Mouse (Mus musculus) lung, embryonic 16.5 days (tissue): ENCODE data around the gene Fam110c. TPM values are rescaled to one million over a fixed set of nuclear protein-coding genes. Genes with fewer than 3 reads are reported as not detected.
"Not testable (repeated sequence)": the region's sequence is repeated elsewhere in the genome, so short reads cannot be mapped to it uniquely, and the experiment has no call there.

Experiments used
- ATAC-seq: fragments of 200-750 bp; cut with Nextera tagmentation; 2 replicates; pipeline ENCODE4 v1.8.0; 2017; ENCODE audit warnings: low read depth, mild to moderate bottlenecking, moderate library complexity
- H3K27ac ChIP-seq: fragments of 300-500 bp; sonication (generic); 2 replicates; pipeline ENCODE4 v1.5.1; 2014; ENCODE audit warnings: mild to moderate bottlenecking, control low read depth, low read length
- H3K27me3 ChIP-seq: fragments of 300-500 bp; sonication (generic); 2 replicates; pipeline ENCODE4 v1.6.1; 2014; ENCODE audit warnings: low read depth, low read length, mixed read lengths; ENCODE audit not compliant: control insufficient read depth, insufficient read depth
- H3K36me3 ChIP-seq: fragments of 300-500 bp; sonication (generic); 2 replicates; pipeline ENCODE4 v1.6.1; 2014; ENCODE audit warnings: low read length; ENCODE audit not compliant: control insufficient read depth, insufficient read depth
- H3K4me1 ChIP-seq: fragments of 300-500 bp; sonication (generic); replicated peaks from 2 replicates; pipeline ENCODE4 v1.6.1; 2014; ENCODE audit warnings: low read length, mixed read lengths; ENCODE audit not compliant: control insufficient read depth, insufficient read depth
- H3K4me2 ChIP-seq: fragments of 300-500 bp; sonication (generic); 2 replicates; pipeline ENCODE4 v1.6.1; 2014; ENCODE audit warnings: low read depth, low read length, control low read depth
- H3K4me3 ChIP-seq: fragments of 300-500 bp; sonication (generic); 2 replicates; pipeline ENCODE4 v1.5.1; 2014; ENCODE audit warnings: mild to moderate bottlenecking, low read length, control low read depth
- H3K9ac ChIP-seq: fragments of 300-500 bp; sonication (generic); 2 replicates; pipeline ENCODE4 v1.6.1; 2014; ENCODE audit warnings: low read length, control low read depth
- H3K9me3 ChIP-seq: fragments of 300-500 bp; sonication (generic); 2 replicates; pipeline ENCODE4 v1.6.1; 2016; ENCODE audit warnings: low read length; ENCODE audit not compliant: control insufficient read depth
- WGBS: fragments of 180-500 bp; shearing (Covaris S2); extraction: QIAGEN DNeasy Blood & Tissue Kit; methylation state at CpG from one replicate; pipeline ENCODE4 v1.1.7; 2014; 5-methylcytosine and 5-hydroxymethylcytosine counted together
- polyA plus RNA-seq: library from polyadenylated mRNA; unstranded; fragments of >200 nt; fragmentation: Nextera tagmentation; extraction: Ambion mirVana; gene quantifications from 2 replicates; pipeline ENCODE4 v1.2.1, GENCODE M21; 2015

The Fam110c gene
- polyA plus RNA-seq = 2.4 and 3.4 TPM in 2 replicates

DNA sequence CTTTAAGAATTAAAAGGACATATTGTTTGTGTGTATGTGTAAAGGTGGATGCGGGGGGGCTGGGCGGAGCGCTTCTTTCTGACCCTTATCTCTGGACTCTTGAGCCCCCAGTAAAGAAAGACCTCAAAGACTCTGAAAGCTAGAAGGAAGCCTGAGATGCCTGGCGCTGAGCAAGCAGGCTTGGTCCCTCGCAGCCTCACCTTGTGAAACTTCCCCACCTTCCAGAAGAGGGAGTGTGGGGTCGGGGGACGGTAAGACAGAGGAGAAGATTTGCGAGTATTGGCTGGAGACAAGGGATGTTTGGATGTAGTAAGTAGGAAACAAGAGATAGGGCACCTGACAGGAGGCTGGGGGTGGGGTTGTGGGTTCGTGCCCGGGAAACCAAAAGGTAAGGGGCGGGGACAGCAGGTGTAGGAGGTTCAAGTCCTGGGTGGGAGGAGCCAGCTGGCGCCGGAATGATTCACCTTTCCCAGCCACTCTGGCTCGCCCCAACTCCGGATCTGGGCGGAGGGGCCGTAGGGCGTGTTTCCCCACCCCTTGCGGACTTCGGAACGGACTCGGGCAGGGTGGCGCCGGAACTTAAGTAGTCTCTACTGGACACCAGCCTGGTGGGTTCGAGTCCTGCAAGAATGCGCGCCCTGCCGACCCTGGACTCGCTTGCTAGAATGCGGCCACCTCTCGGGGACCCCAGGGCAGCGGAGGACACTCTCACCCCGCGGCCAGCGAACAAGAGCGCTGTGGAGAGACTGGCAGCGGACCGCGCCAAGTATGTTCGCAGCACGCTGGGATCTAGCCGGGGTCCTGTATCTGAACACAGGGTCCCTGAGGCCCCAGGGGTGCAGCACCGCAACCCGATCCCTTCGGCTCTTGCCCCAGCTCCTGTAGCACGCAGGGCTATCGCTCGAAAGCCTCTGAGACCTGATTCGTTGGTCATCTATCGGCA is at the start of gene Fam110c:
TSS of gene Fam110c (plus strand) at position 450 of the 943 bp plus-strand sequence.
- Histone ChIP-seq H3K27me3 (peaks cover 26% of the 10 kb centered on the region), H3K27ac (no peak within 1 kb of the TSS), H3K4me3 (peak within 1 kb of the TSS; percentile 69), H3K4me2 (peak within 1 kb of the TSS; percentile 96), H3K4me1 (no peaks in the 10 kb centered on the region; the same call in 1 of the 2 replicates), H3K36me3 (no peaks in the 10 kb centered on the region), H3K9me3 (no peaks in the 10 kb centered on the region), H3K9ac (peak within 1 kb of the TSS; percentile 64)
- 1% methylated on average over 50 of the region's 50 CpGs for WGBS
- peak; percentile 89 for ATAC-seq

DNA sequence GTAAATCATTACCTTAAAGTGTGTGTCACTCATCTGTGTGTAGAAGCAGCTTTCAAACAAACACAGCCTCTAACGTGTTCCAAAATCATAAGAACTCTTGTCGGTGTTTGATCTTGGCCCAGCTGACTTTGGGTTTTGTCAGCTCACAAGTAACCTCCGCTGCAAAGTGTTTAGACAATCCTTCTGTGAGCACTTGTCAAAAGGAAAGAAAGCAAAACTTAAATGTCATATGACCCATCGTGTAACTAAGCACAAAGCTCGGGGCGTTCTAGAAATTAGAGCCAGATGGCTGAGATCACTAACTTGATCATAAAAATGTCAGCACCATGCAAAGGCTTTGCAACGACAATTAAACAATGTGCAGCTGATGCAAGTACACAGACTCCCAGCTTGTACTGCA is 47.2 kb upstream of the Fam110c start:
- H3K9ac ChIP-seq = no peak overlapping the region
- H3K4me3 ChIP-seq = no peak overlapping the region
- H3K36me3 ChIP-seq = no peaks in the 10 kb centered on the region
- no peak overlapping the region for H3K4me2 ChIP-seq
- H3K4me1 ChIP-seq = peaks cover 5% of the 10 kb centered on the region; the same call in 1 of the 2 replicates
- peaks cover 3% of the 10 kb centered on the region; the same call in 1 of the 2 replicates for H3K9me3 ChIP-seq
- no peaks in the 10 kb centered on the region for H3K27me3 ChIP-seq
- WGBS = 6% methylated on average over 7 of the region's 7 CpGs
- H3K27ac ChIP-seq = no peak overlapping the region
- ATAC-seq = peak; percentile 95

DNA sequence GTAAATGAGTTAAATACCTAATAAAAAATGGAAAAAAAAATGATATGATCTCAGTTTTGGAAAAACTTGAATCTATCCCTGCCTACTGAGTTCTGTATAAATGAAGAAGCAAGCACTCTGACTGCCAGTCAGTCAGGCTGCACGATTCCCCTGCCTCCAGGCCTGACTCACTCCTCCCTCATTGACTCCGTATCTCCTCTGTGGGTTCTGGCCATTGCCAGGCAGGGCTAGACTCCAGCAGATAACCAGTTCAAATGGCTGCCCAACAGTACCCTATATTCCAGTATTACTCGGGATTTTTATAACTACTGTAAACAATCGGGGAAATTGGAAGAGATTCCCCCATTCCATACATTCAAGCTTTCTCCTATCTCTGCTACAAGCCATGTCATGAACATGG is 21.6 kb upstream of the Fam110c start:
- 83% methylated on average over 4 of the region's 4 CpGs for WGBS
- Histone ChIP-seq H3K9ac (no peak overlapping the region), H3K4me3 (no peak overlapping the region), H3K9me3 (no peaks in the 10 kb centered on the region), H3K4me1 (no peaks in the 10 kb centered on the region), H3K4me2 (no peak overlapping the region), H3K27ac (no peak overlapping the region), H3K27me3 (no peaks in the 10 kb centered on the region), H3K36me3 (no peaks in the 10 kb centered on the region)
- no peak for ATAC-seq

DNA sequence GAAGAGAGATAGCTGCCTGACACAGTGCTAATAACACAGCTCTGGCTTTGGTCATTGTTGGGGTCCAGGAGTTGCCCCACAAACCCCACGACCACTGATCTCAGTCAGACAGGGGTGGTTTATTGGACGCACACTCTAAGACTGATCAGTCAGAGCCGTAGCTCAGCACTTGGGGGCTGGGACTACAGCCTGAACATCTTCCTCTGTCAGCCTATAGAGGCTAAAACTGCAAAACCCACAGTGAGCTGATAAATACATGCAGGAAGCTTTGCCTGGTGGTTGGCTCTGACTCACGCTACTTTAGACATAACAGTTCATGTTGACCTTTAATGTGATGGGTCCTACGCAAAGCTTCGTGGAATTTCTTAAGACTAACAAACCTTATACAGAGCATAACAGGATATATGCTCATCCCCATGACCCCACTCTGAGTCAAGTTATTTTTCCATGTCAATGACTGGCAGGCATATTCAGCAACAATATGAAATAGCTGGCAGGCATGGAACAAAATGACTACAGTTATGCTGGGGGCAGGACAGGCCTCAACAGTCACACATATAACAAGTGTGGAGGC is 17.3 kb upstream of the Fam110c start:
- no peaks in the 10 kb centered on the region for H3K4me1 ChIP-seq
- no peak overlapping the region for H3K4me2 ChIP-seq
- no peak overlapping the region for H3K4me3 ChIP-seq
- H3K27ac ChIP-seq = no peak overlapping the region
- H3K27me3 ChIP-seq = no peaks in the 10 kb centered on the region
- no peaks in the 10 kb centered on the region for H3K9me3 ChIP-seq
- no peaks in the 10 kb centered on the region for H3K36me3 ChIP-seq
- ATAC-seq = no peak
- 43% methylated on average over 6 of the region's 6 CpGs for WGBS
- no peak overlapping the region for H3K9ac ChIP-seq

DNA sequence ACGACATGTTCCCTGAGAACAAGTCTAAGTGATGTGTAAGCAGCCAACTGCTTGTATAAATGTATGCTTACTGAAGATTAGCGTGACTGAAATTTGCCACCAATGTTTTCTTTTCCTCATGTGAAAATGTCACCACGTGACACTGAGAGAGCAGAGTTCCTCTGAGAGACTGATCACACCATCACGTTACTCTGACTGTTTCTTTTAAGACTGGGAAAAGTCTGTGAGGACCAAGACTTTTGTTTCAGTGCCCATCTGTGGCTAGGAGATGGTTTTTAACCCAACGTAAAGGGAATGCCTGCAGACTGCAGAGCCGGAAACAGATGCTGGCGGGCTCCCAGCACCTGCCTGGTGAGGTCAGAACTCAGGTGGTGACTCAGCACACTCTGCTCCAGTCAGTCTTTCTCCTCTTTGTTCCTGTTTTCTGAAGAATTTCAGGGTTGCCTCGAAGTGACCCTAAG is 14.2 kb upstream of the Fam110c start:
- no peaks in the 10 kb centered on the region for H3K4me1 ChIP-seq
- H3K4me3 ChIP-seq = no peak overlapping the region
- H3K27me3 ChIP-seq = no peaks in the 10 kb centered on the region
- H3K9me3 ChIP-seq = no peaks in the 10 kb centered on the region
- H3K9ac ChIP-seq = no peak overlapping the region
- no peaks in the 10 kb centered on the region for H3K36me3 ChIP-seq
- no peak overlapping the region for H3K4me2 ChIP-seq
- ATAC-seq = peak; percentile 34; the same call in 1 of the 2 replicates
- 27% methylated on average over 8 of the region's 8 CpGs for WGBS
- no peak overlapping the region for H3K27ac ChIP-seq

DNA sequence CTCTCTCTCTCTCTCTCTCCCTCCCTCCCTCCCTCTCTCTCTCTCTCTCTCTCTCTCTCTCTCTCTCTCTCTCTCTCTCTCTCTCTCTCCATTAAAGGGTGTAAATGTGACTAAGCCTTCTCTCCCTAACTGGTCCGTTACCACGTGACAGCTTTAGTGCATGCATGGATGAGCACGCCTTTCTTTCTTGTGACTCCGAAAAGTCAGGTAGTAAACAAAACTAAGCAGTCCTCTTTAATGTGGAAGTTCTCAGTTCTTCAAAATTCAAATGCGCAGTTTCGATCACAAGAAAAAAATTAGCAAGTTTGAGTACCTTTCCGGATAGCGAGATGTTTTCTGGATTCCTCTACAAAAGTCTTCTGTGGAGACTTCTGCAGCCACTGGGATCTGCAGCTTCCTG is 13.4 kb upstream of the Fam110c start:
- H3K36me3 ChIP-seq = no peaks in the 10 kb centered on the region
- H3K9ac ChIP-seq = no peak overlapping the region
- H3K27ac ChIP-seq = no peak overlapping the region
- H3K4me2 ChIP-seq = no peak overlapping the region
- no peaks in the 10 kb centered on the region for H3K4me1 ChIP-seq
- ATAC-seq = no peak
- H3K9me3 ChIP-seq = no peaks in the 10 kb centered on the region
- no peaks in the 10 kb centered on the region for H3K27me3 ChIP-seq
- 64% methylated on average over 8 of the region's 8 CpGs for WGBS
- no peak overlapping the region for H3K4me3 ChIP-seq

DNA sequence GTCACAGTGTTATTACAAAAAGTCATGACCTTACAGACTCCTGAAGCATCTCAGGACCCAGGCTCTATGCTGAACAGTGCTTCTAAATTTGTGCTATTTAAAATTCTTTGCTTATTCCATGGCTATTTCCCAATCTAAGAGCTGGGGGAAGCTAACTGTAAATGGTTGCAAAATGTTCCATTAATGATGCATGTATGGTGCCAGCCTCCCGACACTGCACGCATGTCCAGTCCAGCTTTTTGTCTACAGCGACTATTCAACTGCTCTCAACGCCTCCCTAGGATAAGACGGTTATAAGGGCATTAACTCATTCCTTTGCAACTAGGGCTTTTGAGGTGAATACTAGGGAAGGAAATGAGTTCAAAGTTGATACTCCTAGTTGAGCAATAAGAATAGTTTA is 2.4 kb upstream of the Fam110c start:
- Histone ChIP-seq H3K4me2 (no peak overlapping the region), H3K4me3 (no peak overlapping the region), H3K27ac (no peak overlapping the region), H3K27me3 (peaks cover 23% of the 10 kb centered on the region), H3K9me3 (no peaks in the 10 kb centered on the region), H3K9ac (no peak overlapping the region), H3K4me1 (no peaks in the 10 kb centered on the region), H3K36me3 (no peaks in the 10 kb centered on the region)
- ATAC-seq = no peak
- WGBS = 68% methylated on average over 5 of the region's 5 CpGs

DNA sequence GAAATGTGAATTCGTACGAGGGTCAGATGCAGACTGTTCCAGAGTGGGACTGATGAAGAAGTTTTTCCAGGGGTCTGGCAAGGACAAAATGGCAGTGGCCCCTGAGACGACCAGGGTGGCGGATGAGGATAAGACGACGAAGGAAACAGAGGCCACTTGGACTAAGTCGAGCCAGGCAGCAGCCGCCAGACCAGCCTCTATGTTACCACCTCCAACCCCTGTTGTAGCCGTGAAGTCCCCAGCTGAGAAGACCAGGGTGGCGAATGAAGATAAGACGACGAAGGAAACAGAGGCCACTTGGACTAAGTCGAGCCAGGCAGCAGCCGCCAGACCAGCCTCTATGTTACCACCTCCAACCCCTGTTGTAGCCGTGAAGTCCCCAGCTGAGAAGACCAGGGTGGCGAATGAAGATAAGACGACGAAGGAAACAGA is 710 bp downstream of the Fam110c start:
- H3K27ac ChIP-seq, H3K4me1 ChIP-seq, H3K9me3 ChIP-seq, H3K36me3 ChIP-seq: not testable (repeated sequence)
- H3K4me3 ChIP-seq = peak overlapping the region; percentile 69
- ATAC-seq = peak; percentile 26
- peak overlapping the region; percentile 96 for H3K4me2 ChIP-seq
- H3K27me3 ChIP-seq = peaks cover 26% of the 10 kb centered on the region
- peak overlapping the region; percentile 64 for H3K9ac ChIP-seq
- 1% methylated on average over 11 of the region's 18 CpGs for WGBS

DNA sequence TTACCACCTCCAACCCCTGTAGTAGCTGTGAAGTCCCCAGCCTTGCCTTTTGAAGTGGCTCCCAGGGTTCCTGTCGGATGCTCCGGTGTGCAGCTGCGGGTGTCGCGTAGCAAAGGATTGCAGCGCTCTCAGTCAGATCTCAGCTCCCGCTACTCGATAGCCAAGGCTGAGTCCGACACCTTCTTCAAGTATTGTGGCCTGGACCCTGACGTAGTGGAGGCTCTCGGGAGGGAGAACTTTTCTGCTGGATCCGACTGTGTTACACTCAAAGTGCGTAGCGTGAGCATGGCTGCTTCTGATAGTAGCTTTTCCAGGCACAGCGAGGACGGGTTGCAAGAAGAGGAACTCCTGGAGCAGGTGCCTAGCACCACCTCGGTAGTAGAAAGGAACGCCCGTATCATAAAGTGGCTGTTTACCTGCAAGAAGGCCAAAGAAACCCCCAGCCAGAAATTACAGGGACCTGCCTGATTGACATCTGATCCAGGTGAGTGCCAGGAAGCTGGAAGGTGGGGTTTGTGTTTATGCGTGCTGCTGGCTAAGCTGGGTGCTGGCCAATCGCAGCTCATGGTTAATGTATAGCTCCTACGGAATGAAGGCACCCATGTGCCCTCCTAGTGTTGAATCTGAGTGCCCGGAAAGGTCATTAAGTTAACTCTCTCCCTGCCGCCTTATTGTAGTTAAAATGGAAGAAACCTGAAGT is 1.3 kb downstream of the Fam110c start:
- WGBS = 2% methylated on average over 24 of the region's 24 CpGs
- Histone ChIP-seq H3K4me3 (peak overlapping the region; percentile 46), H3K9me3 (no peaks in the 10 kb centered on the region), H3K36me3 (no peaks in the 10 kb centered on the region), H3K9ac (peak overlapping the region; percentile 34), H3K4me1 (no peaks in the 10 kb centered on the region; the same call in 1 of the 2 replicates), H3K4me2 (peak overlapping the region; percentile 57), H3K27ac (no peak overlapping the region), H3K27me3 (peaks cover 26% of the 10 kb centered on the region)
- peak; percentile 39 for ATAC-seq
